Mouse (Mus musculus): ENCODE results near the gene Ntf3.

Gene Ntf3

GRCm38 (mm10) chr6:126159279-126160066, 7.2 kb downstream of the Ntf3 start:
- no peak for DNase-seq (ENCODE audit: low read depth in 1 of 2, low spot score in 2 of 2)

GRCm38 (mm10) chr6:126155928-126156327, 10.8 kb downstream of the Ntf3 start:
- no peak for DNase-seq (ENCODE audit: low read depth in 1 of 2, low spot score in 2 of 2)

DNA sequence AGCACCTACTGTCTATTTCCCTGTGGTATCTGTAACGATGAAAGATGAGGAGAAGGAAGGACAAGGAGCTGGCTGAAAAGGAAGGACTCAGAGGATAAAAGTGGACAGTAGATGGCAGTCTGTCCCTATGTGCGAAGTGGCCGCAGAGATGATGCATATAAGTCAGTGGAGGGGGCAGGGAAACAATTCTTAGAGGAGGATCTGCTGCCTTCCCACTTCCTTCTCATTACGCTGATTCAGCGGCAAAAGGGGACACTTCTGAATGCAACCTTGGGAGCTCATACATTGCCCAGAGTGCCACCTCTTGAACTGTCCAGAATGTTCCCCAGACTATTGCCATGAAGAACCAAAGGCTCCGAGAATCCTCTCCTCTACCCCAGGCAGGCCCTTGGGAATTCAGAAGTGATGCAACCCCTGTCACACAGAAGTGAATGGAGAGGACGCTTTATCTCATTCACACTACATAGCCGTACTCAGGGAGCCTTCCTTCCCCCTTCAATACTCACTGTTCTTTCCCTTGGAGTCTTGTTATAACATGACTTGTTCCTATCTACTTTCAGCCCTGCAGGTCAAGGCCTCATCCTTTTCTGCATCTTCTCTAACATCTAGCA, 12.2 kb downstream of the Ntf3 start:
- DNase-seq (ENCODE audit: low read depth in 1 of 2, low spot score in 2 of 2) = no peak

DNA sequence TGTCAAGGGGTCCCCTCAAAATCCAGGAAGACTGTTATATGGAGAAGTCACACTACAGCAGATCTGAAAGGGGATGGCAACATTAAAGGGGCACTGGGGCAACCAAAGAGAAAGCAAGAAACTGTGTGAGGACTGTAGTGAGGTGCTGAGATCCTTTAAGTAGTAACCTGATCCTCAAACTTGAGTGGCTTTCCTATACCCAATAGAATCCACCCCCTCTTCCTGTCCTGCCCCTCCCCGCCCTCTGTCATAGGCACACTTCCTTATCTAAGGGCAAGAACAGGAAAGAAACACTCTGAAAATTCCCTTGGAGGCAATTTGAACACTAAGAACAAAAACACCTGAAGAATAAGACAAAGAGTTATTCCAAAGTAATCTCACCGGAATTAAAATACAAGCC, 13.6 kb downstream of the Ntf3 start:
- DNase-seq (ENCODE audit: low read depth in 1 of 2, low spot score in 2 of 2) = no peak

DNA sequence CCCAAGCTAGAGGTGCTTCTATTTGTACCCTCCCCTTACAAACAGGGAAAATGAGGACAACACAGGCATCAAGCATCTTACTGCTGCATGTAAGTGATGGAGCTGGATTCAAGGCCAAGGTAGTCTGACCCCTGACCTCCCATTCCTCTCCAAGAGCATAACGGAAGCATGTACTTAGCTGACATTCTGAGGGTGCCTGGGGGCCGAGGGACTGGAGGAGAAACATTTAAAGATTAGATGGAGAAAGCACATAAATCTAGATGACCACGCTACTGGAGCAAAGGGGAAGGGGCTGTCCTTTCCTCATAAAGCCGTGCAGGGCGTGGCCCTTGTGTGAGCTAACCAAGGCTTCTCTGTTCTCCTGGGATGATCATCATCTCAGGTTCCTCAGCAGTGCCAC, 23.1 kb downstream of the Ntf3 start:
- DNase-seq (ENCODE audit: low read depth in 1 of 2, low spot score in 2 of 2) = no peak

- DNase-seq (ENCODE audit: low read depth in 1 of 2, low spot score in 2 of 2) = no peak
These were observed 24.0 kb downstream of the Ntf3 start for GRCm38 (mm10) chr6:126142741-126143140.

- no peak for DNase-seq (ENCODE audit: low read depth in 1 of 2, low spot score in 2 of 2)
These were observed 24.6 kb downstream of the Ntf3 start for GRCm38 (mm10) chr6:126142021-126142554.

DNA sequence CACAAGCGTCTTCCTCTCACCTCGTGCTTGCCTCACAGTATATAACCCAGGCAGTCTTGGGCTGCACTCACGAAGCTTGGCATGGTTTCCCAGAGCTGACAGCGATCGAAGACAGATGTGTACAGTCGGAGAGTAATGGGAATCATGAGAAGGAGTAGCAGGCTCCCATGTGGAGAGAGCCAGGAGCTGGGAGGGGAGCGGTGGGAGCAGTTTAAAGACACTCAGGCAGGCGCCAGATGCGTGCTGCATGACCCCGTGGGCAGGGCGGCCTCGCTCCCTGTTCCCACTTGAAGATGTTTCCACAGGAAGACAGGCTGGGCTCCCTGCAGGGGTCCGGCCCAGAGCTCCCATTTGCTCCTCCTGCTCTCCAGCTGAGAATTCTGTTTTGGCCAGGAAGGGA, 25.2 kb downstream of the Ntf3 start:
- DNase-seq (ENCODE audit: low read depth in 1 of 2, low spot score in 2 of 2) = no peak

- no peak for DNase-seq (ENCODE audit: low read depth in 1 of 2, low spot score in 2 of 2)
These were observed 25.7 kb downstream of the Ntf3 start for GRCm38 (mm10) chr6:126140961-126141360.

DNA sequence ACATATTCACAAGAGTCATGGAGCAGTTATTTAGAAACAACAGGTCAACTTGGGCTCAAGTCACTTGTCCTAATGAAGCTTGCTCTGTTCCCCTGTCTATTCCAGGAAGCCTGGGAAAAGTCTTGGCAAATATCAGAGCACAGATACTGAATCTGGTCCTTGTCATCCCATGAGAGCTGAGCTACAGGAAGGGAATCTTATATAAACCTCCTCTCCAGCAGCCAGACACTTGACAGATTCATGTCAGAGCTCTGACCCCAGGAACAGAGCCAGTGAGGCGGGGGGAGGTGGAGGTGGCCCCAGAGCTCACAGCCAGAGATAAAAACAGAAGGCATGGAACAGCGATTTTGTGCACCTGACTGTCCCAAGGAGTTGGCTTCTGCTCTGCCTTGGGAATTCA, 26.3 kb downstream of the Ntf3 start:
- DNase-seq (ENCODE audit: low read depth in 1 of 2, low spot score in 2 of 2) = no peak

- DNase-seq (ENCODE audit: low read depth in 1 of 2, low spot score in 2 of 2) = no peak
These were observed 32.4 kb downstream of the Ntf3 start for GRCm38 (mm10) chr6:126134155-126134906.

- no peak for DNase-seq (ENCODE audit: low read depth in 1 of 2, low spot score in 2 of 2)
These were observed 38.5 kb downstream of the Ntf3 start for GRCm38 (mm10) chr6:126128238-126128637.

- DNase-seq (ENCODE audit: low read depth in 1 of 2, low spot score in 2 of 2) = no peak
These were observed 48.5 kb downstream of the Ntf3 start for GRCm38 (mm10) chr6:126118247-126118646.

DNA sequence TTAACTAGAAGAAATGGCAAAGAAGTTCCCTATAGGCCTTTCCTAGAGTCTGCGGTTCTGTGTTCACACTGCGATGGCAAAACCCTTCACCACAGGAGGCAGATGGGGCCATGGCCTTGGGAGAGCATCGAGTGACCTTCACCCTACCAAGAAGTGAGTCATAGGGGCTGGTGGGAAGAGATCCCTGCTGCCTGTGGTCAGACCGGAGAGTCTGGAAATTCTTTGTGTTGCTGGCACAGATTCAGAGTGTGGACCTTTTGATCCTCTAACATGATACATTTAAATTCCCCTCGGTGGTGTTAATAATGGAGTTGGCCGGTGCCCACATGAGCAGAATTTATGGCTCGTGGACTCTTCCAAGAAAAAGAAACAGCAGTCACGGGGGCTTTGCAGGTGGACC, 49.5 kb downstream of the Ntf3 start:
- DNase-seq (ENCODE audit: low read depth in 1 of 2, low spot score in 2 of 2) = no peak

- no peak for DNase-seq (ENCODE audit: low read depth in 1 of 2, low spot score in 2 of 2)
These were observed 51.6 kb downstream of the Ntf3 start for GRCm38 (mm10) chr6:126114934-126115633.

GRCm38 (mm10) chr6:126110892-126111835, 55.5 kb downstream of the Ntf3 start:
- DNase-seq (ENCODE audit: low read depth in 1 of 2, low spot score in 2 of 2) = no peak

GRCm38 (mm10) chr6:126109184-126109583, 57.5 kb downstream of the Ntf3 start:
- no peak for DNase-seq (ENCODE audit: low read depth in 1 of 2, low spot score in 2 of 2)

- no peak for DNase-seq (ENCODE audit: low read depth in 1 of 2, low spot score in 2 of 2)
These were observed 57.9 kb downstream of the Ntf3 start for GRCm38 (mm10) chr6:126108771-126109170.

DNA sequence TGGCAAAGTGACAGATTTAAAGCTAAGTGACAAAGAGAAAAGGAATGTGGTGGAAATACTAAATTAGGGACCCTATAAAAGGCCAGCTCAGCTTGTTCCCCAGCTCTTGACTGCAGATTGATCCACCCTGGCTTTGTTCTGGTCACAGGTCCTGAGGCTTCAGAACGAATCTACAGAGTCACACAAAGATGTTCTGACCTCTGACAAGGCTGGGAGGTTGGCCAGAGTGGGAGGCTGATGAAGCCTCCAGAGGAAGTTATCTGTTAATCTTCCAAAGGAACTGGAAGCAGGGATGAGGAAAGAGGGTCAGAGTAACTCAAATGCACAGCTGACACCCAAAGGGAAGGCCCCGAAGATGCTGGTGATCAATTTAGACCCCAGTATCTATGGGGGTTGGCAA, 59.3 kb downstream of the Ntf3 start:
- DNase-seq (ENCODE audit: low read depth in 1 of 2, low spot score in 2 of 2) = no peak

- no peak for DNase-seq (ENCODE audit: low read depth in 1 of 2, low spot score in 2 of 2)
These were observed 59.9 kb downstream of the Ntf3 start for GRCm38 (mm10) chr6:126106798-126107173.
